Mouse (Mus musculus): Measurements from ENCODE around the gene Gas6.

- TF ChIP-seq CTCF (IDR thresholded peaks at IDR 0.05) (no peak), EP300 (IDR thresholded peaks at IDR 0.05) (no peak)
Measured at GRCm38 (mm10) chr8:13541526-13541925, 47.2 kb upstream of the Gas6 start.
